10 mouse cellular contexts compared by ENCODE assay signal in genomic region chr6:34181961-34182360, GRCm38 (mm10).
"Had no signal": no experiment of that assay in that cellular context is flagged by ENCODE, and none has a peak within 500 bp of the region (broad histone marks: within the 10 kb centered on the region; RNA-seq: fewer than 3 reads in every experiment).

No protein-coding gene starts in this region.

- H3K27ac ChIP-seq: limb, embryonic 13.5 days; lung, embryonic 15.5 days; midbrain, embryonic 12.5 days; neural tube, embryonic 13.5 days; stomach, embryonic 15.5 days had no signal

- H3K4me3 ChIP-seq: limb, embryonic 13.5 days; lung, embryonic 15.5 days; midbrain, embryonic 12.5 days; neural tube, embryonic 13.5 days; stomach, embryonic 15.5 days had no signal

- DNase-seq: kidney, adult 8-10 months; kidney, postnatal 36 days; layer of hippocampus, adult 9-11 months; left cerebral cortex, postnatal 4 days; right cerebral cortex, postnatal 14 days had no signal

- H3K36me3 ChIP-seq: limb, embryonic 13.5 days; lung, embryonic 15.5 days; midbrain, embryonic 12.5 days; neural tube, embryonic 13.5 days; stomach, embryonic 15.5 days had no signal

- H3K27me3 ChIP-seq: limb, embryonic 13.5 days; lung, embryonic 15.5 days; midbrain, embryonic 12.5 days; neural tube, embryonic 13.5 days; stomach, embryonic 15.5 days had no signal

- H3K4me1 ChIP-seq: limb, embryonic 13.5 days; neural tube, embryonic 13.5 days; stomach, embryonic 15.5 days had no signal
